Mouse (Mus musculus): ENCODE results near the gene 4930595D18Rik. TPM values are rescaled to one million over a fixed set of nuclear protein-coding genes. Genes with fewer than 3 reads are reported as not detected.

4930595D18Rik gene
- total and polyA plus RNA-seq, 3 experiments = 0.35 TPM; not detected in 2

GRCm38 (mm10) chr12:111150236-111150596 lies 34.1 kb downstream of the 4930595D18Rik start:
- H3K27me3 ChIP-seq (ENCODE audit: control insufficient read depth in 1 of 2, insufficient read depth in 2 of 2, low read length in 2 of 2) = no peaks in the 10 kb centered on the region; a peak in 1 of 4 replicates
- H3K4me3 ChIP-seq (ENCODE audit: control insufficient read depth in 1 of 2, insufficient read depth in 1 of 2, low read depth in 2 of 2, low read length in 2 of 2) = no peak overlapping the region

DNA sequence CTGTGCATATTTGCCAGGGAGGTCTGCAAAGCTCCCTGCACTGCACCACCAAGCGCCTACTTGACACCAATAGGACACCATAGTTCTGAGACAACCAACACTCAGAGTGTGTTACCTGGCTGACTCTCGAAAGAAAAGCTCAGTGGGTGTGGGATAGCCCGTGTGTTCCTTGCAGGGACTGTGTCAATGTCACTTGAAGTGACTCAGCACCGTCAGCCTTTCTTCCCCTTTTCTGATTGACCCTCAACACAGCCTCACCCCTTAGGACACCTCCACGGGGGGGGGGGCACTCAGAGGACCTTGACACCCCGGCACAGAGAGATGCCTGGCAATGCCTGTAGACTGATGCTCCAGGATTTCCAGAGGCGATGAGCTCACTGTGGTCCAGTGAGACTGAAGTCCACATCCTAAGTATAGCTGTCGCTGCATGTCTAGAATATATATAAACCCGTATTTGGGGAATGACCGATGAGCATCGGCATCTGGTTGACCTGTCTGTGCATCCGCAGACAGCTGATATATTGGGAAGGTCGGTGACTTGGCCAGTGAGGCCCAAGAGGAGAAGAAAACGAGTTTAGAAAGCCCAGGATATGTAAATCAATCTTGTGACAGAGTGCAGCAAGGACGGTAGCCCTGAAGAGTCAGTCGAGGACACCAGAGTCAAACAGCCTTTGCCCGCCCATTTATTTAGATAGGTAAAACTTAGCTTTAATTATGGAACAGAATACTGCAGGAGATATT lies 34.6 kb downstream of the 4930595D18Rik start:
- H3K4me1 ChIP-seq (ENCODE audit: control insufficient read depth in 1 of 2, insufficient read depth in 2 of 2, low read length in 2 of 2) = peaks cover 0 to 6% of the 10 kb centered on the region in 2 experiments; a peak in 2 of 4 replicates
- H3K79me2 ChIP-seq (ENCODE audit: control insufficient read depth, insufficient read depth, low read length, poor library complexity) = no peaks in the 10 kb centered on the region
- no peak overlapping the region for H3K4me3 ChIP-seq (ENCODE audit: control insufficient read depth in 1 of 2, insufficient read depth in 1 of 2, low read depth in 2 of 2, low read length in 2 of 2)
- H3K9me3 ChIP-seq (replicated peaks; ENCODE audit: insufficient read depth, low read length) = no peaks in the 10 kb centered on the region
- H3K9ac ChIP-seq (ENCODE audit: control insufficient read depth, low read depth, low read length, poor library complexity, severe bottlenecking) = no peak overlapping the region
- H3K27me3 ChIP-seq (ENCODE audit: control insufficient read depth in 1 of 2, insufficient read depth in 2 of 2, low read length in 2 of 2) = no peaks in the 10 kb centered on the region
- H3K27ac ChIP-seq (ENCODE audit: control insufficient read depth, low read depth, low read length) = no peak overlapping the region
- TF ChIP-seq NRF1 (IDR thresholded peaks at IDR 0.05; ENCODE audit: insufficient read depth, low read depth, low read length, poor library complexity, severe bottlenecking) (no peak), GABPA (IDR thresholded peaks at IDR 0.05; ENCODE audit: low read depth, low read length) (no peak), TBP (IDR thresholded peaks at IDR 0.05; ENCODE audit: low read depth, low read length) (no peak), ZNF384 (IDR thresholded peaks at IDR 0.05; ENCODE audit: low read depth, low read length) (no peak), JUND (IDR thresholded peaks at IDR 0.05; ENCODE audit: low read depth, low read length) (no peak), SMC3 (IDR thresholded peaks at IDR 0.05; ENCODE audit: low read depth, low read length) (no peak), NELFE (IDR thresholded peaks at IDR 0.05; ENCODE audit: low read depth, low read length) (no peak), MYC (IDR thresholded peaks at IDR 0.05; ENCODE audit: low read depth, low read length) (no peak), MAZ (IDR thresholded peaks at IDR 0.05; ENCODE audit: low read depth, low read length) (no peak), E2F4 (IDR thresholded peaks at IDR 0.05; ENCODE audit: borderline replicate concordance, low read depth, low read length) (no peak), MAFK (IDR thresholded peaks at IDR 0.05; ENCODE audit: borderline replicate concordance, low read depth, low read length) (no peak), RAD21 (IDR thresholded peaks at IDR 0.05; ENCODE audit: low read depth, low read length) (no peak), ZC3H11A (IDR thresholded peaks at IDR 0.05; ENCODE audit: low read depth, low read length) (no peak), ELF1 (IDR thresholded peaks at IDR 0.05; ENCODE audit: low read depth, low read length) (no peak), CHD2 (IDR thresholded peaks at IDR 0.05; ENCODE audit: low read length) (no peak), USF2 (IDR thresholded peaks at IDR 0.05; ENCODE audit: borderline replicate concordance in 1 of 2, insufficient read depth in 1 of 2, low read depth in 1 of 2, low read length in 2 of 2) (no peak), KAT2A (conservative IDR thresholded peaks at IDR 0.05; ENCODE audit: low read depth, low read length) (no peak)
- no peaks in the 10 kb centered on the region for H3K36me3 ChIP-seq (ENCODE audit: control insufficient read depth in 1 of 2, insufficient read depth in 2 of 2, low read length in 2 of 2)
- peak; percentile 14 for DNase-seq (ENCODE audit: low read depth, low spot score)

More at GRCm38 (mm10) chr12:111150236-111150596, 34.1 kb downstream of the 4930595D18Rik start:
- Histone ChIP-seq H3K9me3 (replicated peaks; ENCODE audit: insufficient read depth, low read length) (no peaks in the 10 kb centered on the region), H3K27ac (ENCODE audit: control insufficient read depth, low read depth, low read length) (no peak overlapping the region), H3K4me1 (ENCODE audit: control insufficient read depth in 1 of 2, insufficient read depth in 2 of 2, low read length in 2 of 2) (peaks cover 0 to 6% of the 10 kb centered on the region in 2 experiments; a peak in 2 of 4 replicates), H3K36me3 (ENCODE audit: control insufficient read depth in 1 of 2, insufficient read depth in 2 of 2, low read length in 2 of 2) (no peaks in the 10 kb centered on the region), H3K9ac (ENCODE audit: control insufficient read depth, low read depth, low read length, poor library complexity, severe bottlenecking) (no peak overlapping the region), H3K79me2 (ENCODE audit: control insufficient read depth, insufficient read depth, low read length, poor library complexity) (no peaks in the 10 kb centered on the region)
- no peak for DNase-seq (ENCODE audit: low read depth, low spot score)
- TF ChIP-seq SIN3A (IDR thresholded peaks at IDR 0.05; ENCODE audit: low read length) (no peak), BHLHE40 (IDR thresholded peaks at IDR 0.05; ENCODE audit: borderline replicate concordance, low read depth, low read length) (no peak), RCOR1 (IDR thresholded peaks at IDR 0.05; ENCODE audit: low read depth, low read length) (no peak), MYB (IDR thresholded peaks at IDR 0.05; ENCODE audit: low read depth, low read length) (no peak), USF2 (IDR thresholded peaks at IDR 0.05; ENCODE audit: borderline replicate concordance in 1 of 2, insufficient read depth in 1 of 2, low read depth in 1 of 2, low read length in 2 of 2) (no peak), TAL1 (IDR thresholded peaks at IDR 0.05; ENCODE audit: low read length) (no peak), JUND (IDR thresholded peaks at IDR 0.05; ENCODE audit: low read depth, low read length) (no peak), GATA1 (IDR thresholded peaks at IDR 0.05; ENCODE audit: low read depth, low read length) (no peak), POLR2AphosphoS5 (IDR thresholded peaks at IDR 0.05; ENCODE audit: borderline replicate concordance, low read depth, low read length) (no peak), NELFE (IDR thresholded peaks at IDR 0.05; ENCODE audit: low read depth, low read length) (no peak), MAZ (IDR thresholded peaks at IDR 0.05; ENCODE audit: low read depth, low read length) (no peak)

All from MEL (cell line).